Mouse (Mus musculus) liver, embryonic 14.5 days (tissue): ENCODE measurements around the gene Ptprj. TPM values are rescaled to one million over a fixed set of nuclear protein-coding genes. Genes with fewer than 3 reads are reported as not detected.

Experiments used
- ATAC-seq: fragments of 200-750 bp; cut with Nextera tagmentation; 2 replicates; pipeline ENCODE4 v1.8.0; 2017; ENCODE audit warnings: moderate number of reproducible peaks, mild to moderate bottlenecking, moderate library complexity; ENCODE audit not compliant: insufficient read depth
- DNase-seq, 3 experiments: peaks; one replicate each; pipeline ENCODE4 v3.0.0-alpha.2; 2012 to 2013; ENCODE audit warnings: low read depth in 3 of 3, low spot score in 3 of 3
- H3K27ac ChIP-seq: fragments of 300-500 bp; sonication (generic); 2 replicates; pipeline ENCODE4 v1.5.1; 2014; ENCODE audit warnings: moderate library complexity, mild to moderate bottlenecking, control low read depth, inconsistent platforms
- H3K27me3 ChIP-seq: fragments of 300-500 bp; sonication (generic); 2 replicates; pipeline ENCODE4 v1.6.1; 2014; ENCODE audit warnings: mild to moderate bottlenecking, low read length, moderate library complexity; ENCODE audit not compliant: control insufficient read depth, insufficient read depth
- H3K36me3 ChIP-seq: fragments of 300-500 bp; sonication (generic); replicated peaks from 2 replicates; pipeline ENCODE4 v1.6.1; 2014; ENCODE audit warnings: low read depth; ENCODE audit not compliant: control insufficient read depth, insufficient read depth
- H3K4me1 ChIP-seq, 2 experiments: fragments of 200-500 bp in 1 of 2; fragments of 300-500 bp in 1 of 2; sonication (generic) in 1 of 2; replicated peaks; 2 replicates each; pipeline ENCODE4 v1.6.1; 2012 to 2014; ENCODE audit warnings: antibody characterized with exemption in 1 of 2, inconsistent platforms in 1 of 2, low read length in 1 of 2; ENCODE audit not compliant: control insufficient read depth in 2 of 2, insufficient read depth in 2 of 2
- H3K4me2 ChIP-seq: fragments of 300-500 bp; sonication (generic); 2 replicates; pipeline ENCODE4 v1.6.1; 2014; ENCODE audit warnings: low read depth, mild to moderate bottlenecking, control low read depth, moderate library complexity
- H3K4me3 ChIP-seq, 2 experiments: fragments of 200-500 bp in 1 of 2; fragments of 300-500 bp in 1 of 2; sonication (generic) in 1 of 2; 2 replicates each; pipeline ENCODE4 v1.5.1; 2012 to 2014; ENCODE audit warnings: low read depth in 2 of 2, low read length in 2 of 2, mild to moderate bottlenecking in 2 of 2, control low read depth in 1 of 2, inconsistent platforms in 1 of 2, moderate library complexity in 1 of 2; ENCODE audit not compliant: insufficient read depth in 1 of 2
- H3K9ac ChIP-seq: fragments of 300-500 bp; sonication (generic); replicated peaks from 2 replicates; pipeline ENCODE4 v1.6.1; 2014; ENCODE audit warnings: mild to moderate bottlenecking, control low read depth, moderate library complexity
- H3K9me3 ChIP-seq: fragments of 300-500 bp; sonication (generic); 2 replicates; pipeline ENCODE4 v1.6.1; 2016; ENCODE audit warnings: low read length, mixed read lengths; ENCODE audit not compliant: control insufficient read depth
- CTCF ChIP-seq: IDR thresholded peaks from 2 replicates; pipeline ENCODE4 v1.5.1; 2016; ENCODE audit warnings: antibody characterized with exemption, low read depth, control low read depth
- EP300 ChIP-seq: IDR thresholded peaks from 2 replicates; pipeline ENCODE4 v1.6.1; 2016; ENCODE audit warnings: antibody characterized with exemption, low read depth
- WGBS: fragments of 180-500 bp; shearing (Covaris S2); extraction: QIAGEN DNeasy Blood & Tissue Kit; methylation state at CpG from one replicate; pipeline ENCODE4 v1.1.7; 2014; ENCODE audit not compliant: insufficient replicate concordance; 5-methylcytosine and 5-hydroxymethylcytosine counted together
- polyA plus RNA-seq, 2 experiments: library from polyadenylated mRNA; depleted of rRNA in 1 of 2; stranded (reverse) in 1 of 2; unstranded in 1 of 2; fragments of >200 nt; fragmentation: Nextera tagmentation in 1 of 2; extraction: Ambion mirVana in 1 of 2; gene quantifications; 2 replicates each; pipeline versions ENCODE4 v1.2.1 to v1.2.3; 2012 to 2014

The Ptprj gene
- polyA plus RNA-seq, 2 experiments: 2.6 to 2.7 TPM

GRCm38 (mm10) chr2:90547144-90547609 is 33.3 kb downstream of the Ptprj start:
- 78% methylated on average over 5 of the region's 5 CpGs for WGBS
- TF ChIP-seq CTCF: no peak
- TF ChIP-seq EP300: no peak
- DNase-seq: no peak

DNA sequence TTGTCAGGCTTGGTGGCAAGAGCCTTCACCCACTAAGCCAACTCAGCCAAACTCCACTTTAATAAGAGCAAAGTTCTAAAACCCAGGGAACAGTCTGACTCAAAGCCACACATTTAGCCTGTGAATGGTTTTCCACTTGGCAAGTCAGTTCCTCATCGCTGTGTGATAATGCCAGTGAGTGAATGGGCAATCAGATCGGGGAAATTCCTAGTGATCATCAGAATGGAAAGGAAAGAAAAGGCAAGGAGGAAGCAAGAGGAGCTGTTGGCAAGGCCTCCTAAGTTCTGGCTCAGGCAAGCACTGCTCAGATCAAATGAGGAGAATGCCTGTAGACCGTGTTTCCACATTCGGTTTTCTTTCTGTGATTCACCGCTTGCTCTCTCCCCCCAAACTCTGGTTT is 35.2 kb downstream of the Ptprj start:
- Histone ChIP-seq H3K4me1 (peaks cover 0 to 8% of the 10 kb centered on the region in 2 experiments; a peak in 2 of 4 replicates), H3K27me3 (no peaks in the 10 kb centered on the region), H3K9me3 (no peaks in the 10 kb centered on the region), H3K4me3 (no peak overlapping the region), H3K9ac (no peak overlapping the region), H3K27ac (no peak overlapping the region), H3K36me3 (no peaks in the 10 kb centered on the region), H3K4me2 (no peak overlapping the region)
- WGBS: 91% methylated on average over 5 of the region's 5 CpGs
- no peak for ATAC-seq
- no peak for TF ChIP-seq EP300
- TF ChIP-seq CTCF: no peak
- no peak for DNase-seq

More at GRCm38 (mm10) chr2:90547144-90547609, 33.3 kb downstream of the Ptprj start:
- ATAC-seq: no peak
- no peaks in the 10 kb centered on the region for H3K27me3 ChIP-seq
- no peak overlapping the region for H3K9ac ChIP-seq
- H3K4me3 ChIP-seq: no peak overlapping the region
- no peaks in the 10 kb centered on the region for H3K36me3 ChIP-seq
- H3K27ac ChIP-seq: no peak overlapping the region
- H3K4me1 ChIP-seq: peaks cover 4 to 14% of the 10 kb centered on the region in 2 experiments
- H3K4me2 ChIP-seq: no peak overlapping the region
- H3K9me3 ChIP-seq: no peaks in the 10 kb centered on the region

DNA sequence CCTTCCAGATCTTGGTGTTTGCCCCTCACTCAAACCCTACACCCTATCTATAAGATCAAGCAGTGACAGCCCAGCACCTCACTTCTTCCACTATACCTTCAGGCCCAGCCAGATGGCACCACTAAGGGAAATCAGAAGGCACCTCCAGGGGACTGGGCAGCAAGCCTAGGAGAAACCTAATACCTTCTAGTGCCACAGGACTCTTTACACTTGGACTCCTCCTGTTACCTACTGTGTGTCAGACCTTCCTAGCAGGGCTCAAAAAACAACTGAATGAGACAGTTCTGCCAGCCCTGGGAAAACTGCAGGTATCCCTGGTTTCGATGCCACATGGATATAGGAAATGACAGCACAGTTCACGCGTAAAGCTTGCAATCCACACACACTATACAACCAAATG is 36.5 kb downstream of the Ptprj start:
- Histone ChIP-seq H3K4me3 (no peak overlapping the region), H3K27me3 (no peaks in the 10 kb centered on the region), H3K27ac (no peak overlapping the region), H3K4me2 (no peak overlapping the region), H3K9ac (no peak overlapping the region), H3K4me1 (peaks cover 0 to 5% of the 10 kb centered on the region in 2 experiments; a peak in 2 of 4 replicates), H3K9me3 (no peaks in the 10 kb centered on the region), H3K36me3 (no peaks in the 10 kb centered on the region)
- TF ChIP-seq EP300: no peak
- TF ChIP-seq CTCF: no peak
- DNase-seq (no peak), ATAC-seq (no peak)
- WGBS: 82% methylated on average over 3 of the region's 3 CpGs

DNA sequence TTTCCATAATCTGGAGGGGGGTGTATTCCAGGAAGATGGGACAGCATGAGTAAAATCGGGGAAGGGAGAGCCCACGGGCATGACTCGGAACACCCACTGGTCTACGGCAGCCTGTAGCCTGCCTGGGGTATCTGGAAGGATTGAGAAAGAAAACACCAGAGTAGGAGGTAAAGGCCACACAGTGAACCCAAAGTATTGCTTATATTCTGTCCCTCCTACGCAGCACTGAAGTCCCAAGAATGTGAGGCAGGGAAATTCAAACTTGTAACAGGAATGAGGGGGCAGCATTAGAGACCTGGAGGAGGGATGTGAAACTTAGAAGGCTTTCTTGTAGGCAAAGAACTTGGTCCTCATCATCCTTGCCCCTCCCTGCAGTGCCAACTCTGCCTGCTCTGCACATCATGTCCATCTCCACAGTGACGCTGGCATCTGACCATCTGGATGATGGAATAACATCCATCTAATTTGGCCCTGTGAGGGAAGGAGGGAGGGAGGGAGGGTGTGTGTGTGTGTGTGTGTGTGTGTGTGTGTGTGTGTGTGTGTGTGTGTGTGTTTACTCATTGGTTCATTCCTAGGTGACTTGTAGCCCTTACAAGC is 37.2 kb downstream of the Ptprj start:
- H3K9me3 ChIP-seq: no peaks in the 10 kb centered on the region
- no peak overlapping the region for H3K4me2 ChIP-seq
- no peaks in the 10 kb centered on the region for H3K36me3 ChIP-seq
- WGBS: 72% methylated on average over 6 of the region's 6 CpGs
- H3K27ac ChIP-seq: no peak overlapping the region
- H3K4me1 ChIP-seq: peaks cover 0 to 1% of the 10 kb centered on the region in 2 experiments; a peak in 2 of 4 replicates
- H3K4me3 ChIP-seq: no peak overlapping the region
- DNase-seq: no peak
- no peak for ATAC-seq
- H3K27me3 ChIP-seq: no peaks in the 10 kb centered on the region
- TF ChIP-seq CTCF (no peak), EP300 (no peak)
- H3K9ac ChIP-seq: no peak overlapping the region

- H3K9ac ChIP-seq: no peak overlapping the region
- DNase-seq (no peak), ATAC-seq (no peak)
- no peaks in the 10 kb centered on the region for H3K4me1 ChIP-seq
- no peaks in the 10 kb centered on the region for H3K36me3 ChIP-seq
- no peak overlapping the region for H3K4me3 ChIP-seq
- 58% methylated on average over 2 of the region's 2 CpGs for WGBS
- no peak for TF ChIP-seq CTCF
- no peak for TF ChIP-seq EP300
- H3K27me3 ChIP-seq: no peaks in the 10 kb centered on the region
- H3K27ac ChIP-seq: no peak overlapping the region
- H3K4me2 ChIP-seq: no peak overlapping the region
- H3K9me3 ChIP-seq: no peaks in the 10 kb centered on the region
These were observed 37.8 kb downstream of the Ptprj start for GRCm38 (mm10) chr2:90542656-90543055.
